Comparison of ENCODE assay signal across 18 mouse cellular contexts in the genomic region with DNA sequence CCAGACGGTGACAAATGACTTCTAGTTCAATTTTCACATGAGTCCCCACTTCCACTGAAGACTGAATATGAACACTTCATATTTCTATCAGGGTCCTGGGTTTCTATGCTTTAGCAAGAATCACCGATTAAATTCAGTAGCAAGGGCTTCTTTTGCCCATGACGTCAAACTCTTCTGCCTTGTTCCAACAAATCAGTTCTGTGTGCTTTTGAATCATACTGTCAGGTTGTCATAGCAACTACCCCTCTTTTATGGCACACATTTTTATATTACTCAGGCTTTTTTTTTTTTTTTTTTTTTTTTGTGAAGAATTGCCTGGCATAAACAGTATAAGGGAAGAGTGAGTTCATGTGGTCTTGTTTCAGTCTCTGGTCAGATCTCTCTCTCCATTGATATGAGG.
"Had no signal": no experiment of that assay in that cellular context is flagged by ENCODE, and none has a peak within 500 bp of the region (broad histone marks: within the 10 kb centered on the region; RNA-seq: fewer than 3 reads in every experiment).

No protein-coding gene starts in this region.

- H3K27me3 ChIP-seq: liver, embryonic 13.5 days; midbrain, embryonic 13.5 days; neural tube, embryonic 12.5 days; neural tube, embryonic 15.5 days had no signal

- H3K4me1 ChIP-seq: liver, embryonic 13.5 days; midbrain, embryonic 13.5 days; neural tube, embryonic 12.5 days; neural tube, embryonic 15.5 days had no signal

- H3K9me3 ChIP-seq: liver, embryonic 13.5 days; midbrain, embryonic 13.5 days; neural tube, embryonic 12.5 days; neural tube, embryonic 15.5 days had no signal

- H3K27ac ChIP-seq: kidney, postnatal 0 days; layer of hippocampus, adult 2 months; liver, embryonic 13.5 days; midbrain, embryonic 13.5 days; neural tube, embryonic 12.5 days; neural tube, embryonic 15.5 days; stomach, postnatal 0 days had no signal

- ATAC-seq: midbrain, embryonic 13.5 days had no signal

- DNase-seq: kidney, adult 18-20 months; kidney, adult 9 months; kidney, postnatal 25 days; layer of hippocampus, adult 9-11 months; liver, embryonic 13.5 days; lung, adult 2 months; lung, postnatal 14 days; lung, postnatal 4 days; right cerebral cortex, adult 18-20 months; right cerebral cortex, postnatal 14 days; right cerebral cortex, postnatal 4 days; thymus, postnatal 36 days had no signal

- H3K36me3 ChIP-seq: liver, embryonic 13.5 days; midbrain, embryonic 13.5 days; neural tube, embryonic 12.5 days; neural tube, embryonic 15.5 days had no signal

- H3K4me3 ChIP-seq: layer of hippocampus, adult 2 months; liver, embryonic 13.5 days; midbrain, embryonic 13.5 days; neural tube, embryonic 12.5 days; neural tube, embryonic 15.5 days had no signal

- H3K4me2 ChIP-seq: liver, embryonic 13.5 days; midbrain, embryonic 13.5 days; neural tube, embryonic 12.5 days; neural tube, embryonic 15.5 days had no signal

- H3K9ac ChIP-seq: liver, embryonic 13.5 days; midbrain, embryonic 13.5 days; neural tube, embryonic 12.5 days; neural tube, embryonic 15.5 days had no signal
